Mouse (Mus musculus) embryonic fibroblast, embryonic 13.5 days (primary cell): ENCODE data around the gene C2cd2.

Experiments
- CTCF ChIP-seq: IDR thresholded peaks from 2 replicates; pipeline ENCODE4 v1.5.1; 2011; ENCODE audit warnings: mild to moderate bottlenecking, control low read depth, low read length, moderate library complexity, borderline replicate concordance; ENCODE audit not compliant: insufficient read depth
- POLR2A ChIP-seq: IDR thresholded peaks from 2 replicates; pipeline ENCODE4 v1.6.1; 2011; ENCODE audit warnings: low read depth, mild to moderate bottlenecking, control low read depth, low read length, moderate library complexity

DNA sequence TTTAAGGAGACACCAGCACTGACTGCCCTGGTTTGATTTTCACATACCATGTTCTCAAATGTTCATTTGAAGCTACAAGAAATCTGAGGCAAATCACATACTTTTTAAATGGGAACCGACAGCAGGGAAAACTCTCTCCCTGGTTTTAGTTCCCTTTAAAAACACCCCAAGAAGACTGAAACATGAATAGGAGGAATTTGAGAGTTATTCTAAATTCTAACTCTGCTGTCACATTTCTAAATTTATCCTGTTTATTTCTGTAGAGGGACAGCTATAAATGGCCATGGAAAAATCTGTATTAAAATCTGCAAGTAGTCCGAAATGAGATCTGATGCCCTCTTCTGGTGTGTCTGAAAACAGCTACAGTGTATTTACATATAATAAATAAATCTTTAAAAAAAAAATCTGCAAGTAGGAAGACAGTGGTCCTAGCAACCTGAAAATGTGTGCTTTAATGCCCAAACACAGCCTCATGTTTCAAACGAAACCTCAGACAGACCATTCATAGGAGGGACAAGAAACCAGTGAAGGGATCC is 98.4 kb downstream of the C2cd2 start:
- TF ChIP-seq CTCF (no peak), POLR2A (no peak)
